Mouse (Mus musculus) kidney, embryonic 14.5 days (tissue): ENCODE measurements around the gene Ccnd2. TPM values are rescaled to one million over a fixed set of nuclear protein-coding genes. Genes with fewer than 3 reads are reported as not detected.

Experiments
- ATAC-seq: fragments of 200-750 bp; cut with Nextera tagmentation; 2 replicates; pipeline ENCODE4 v1.8.0; 2017; ENCODE audit warnings: moderate number of reproducible peaks, mild to moderate bottlenecking, moderate TSS enrichment, moderate library complexity; ENCODE audit not compliant: low FRiP score, low TSS enrichment
- H3K27ac ChIP-seq: fragments of 300-500 bp; sonication (generic); 2 replicates; pipeline ENCODE4 v1.5.1; 2014; ENCODE audit warnings: low read depth, mild to moderate bottlenecking, low read length, moderate library complexity, mixed read lengths
- H3K27me3 ChIP-seq: fragments of 300-500 bp; sonication (generic); 2 replicates; pipeline ENCODE4 v1.6.1; 2014; ENCODE audit warnings: mild to moderate bottlenecking, low read length; ENCODE audit not compliant: control insufficient read depth, insufficient read depth
- H3K36me3 ChIP-seq: fragments of 300-500 bp; sonication (generic); 2 replicates; pipeline ENCODE4 v1.6.1; 2014; ENCODE audit warnings: low read length, mixed read lengths; ENCODE audit not compliant: control insufficient read depth, insufficient read depth
- H3K4me1 ChIP-seq: fragments of 300-500 bp; sonication (generic); 2 replicates; pipeline ENCODE4 v1.6.1; 2014; ENCODE audit warnings: low read length, mixed read lengths; ENCODE audit not compliant: control insufficient read depth, insufficient read depth
- H3K4me2 ChIP-seq: fragments of 300-500 bp; sonication (generic); replicated peaks from 2 replicates; pipeline ENCODE4 v1.6.1; 2014; ENCODE audit warnings: low read depth, mild to moderate bottlenecking, low read length
- H3K4me3 ChIP-seq: fragments of 300-500 bp; sonication (generic); 2 replicates; pipeline ENCODE4 v1.5.1; 2014; ENCODE audit warnings: mild to moderate bottlenecking, low read length
- H3K9ac ChIP-seq: fragments of 300-500 bp; sonication (generic); 2 replicates; pipeline ENCODE4 v1.6.1; 2014; ENCODE audit warnings: low read depth, mild to moderate bottlenecking, low read length, moderate library complexity
- H3K9me3 ChIP-seq: fragments of 300-500 bp; sonication (generic); 2 replicates; pipeline ENCODE4 v1.6.1; 2016; ENCODE audit warnings: low read length; ENCODE audit not compliant: control insufficient read depth
- WGBS: fragments of 180-500 bp; shearing (Covaris S2); extraction: QIAGEN DNeasy Blood & Tissue Kit; methylation state at CpG from one replicate; pipeline ENCODE4 v1.1.7; 2014; 5-methylcytosine and 5-hydroxymethylcytosine counted together
- polyA plus RNA-seq: library from polyadenylated mRNA; unstranded; fragments of >200 nt; fragmentation: Nextera tagmentation; extraction: Ambion mirVana; gene quantifications from 2 replicates; pipeline ENCODE4 v1.2.1, GENCODE M21; 2014

Ccnd2 gene
- polyA plus RNA-seq, 1 experiment from 2014 or later, result 793 TPM

GRCm38 (mm10) chr6:127104396-127105029 lies 47.5 kb downstream of the Ccnd2 start:
- H3K36me3 ChIP-seq, result 0 out of 2 replicates have a peak, but pooled peaks cover 6% of the 10 kb centered on the region
- no peak overlapping the region for H3K4me3 ChIP-seq
- 79% methylated on average over 7 of the region's 7 CpGs for WGBS
- no peaks in the 10 kb centered on the region for H3K4me1 ChIP-seq
- H3K27ac ChIP-seq, result no peak overlapping the region
- ATAC-seq, result no peak
- no peak overlapping the region for H3K4me2 ChIP-seq
- no peaks in the 10 kb centered on the region for H3K9me3 ChIP-seq
- no peaks in the 10 kb centered on the region for H3K27me3 ChIP-seq
- no peak overlapping the region for H3K9ac ChIP-seq

GRCm38 (mm10) chr6:127103506-127104275 lies 48.3 kb downstream of the Ccnd2 start:
- Histone ChIP-seq H3K27me3 (no peaks in the 10 kb centered on the region), H3K4me3 (no peak overlapping the region), H3K27ac (no peak overlapping the region), H3K4me1 (no peaks in the 10 kb centered on the region), H3K36me3 (0 out of 2 replicates have a peak, but pooled peaks cover 6% of the 10 kb centered on the region), H3K9me3 (no peaks in the 10 kb centered on the region), H3K9ac (no peak overlapping the region), H3K4me2 (no peak overlapping the region)
- 95% methylated on average over 6 of the region's 6 CpGs for WGBS
- ATAC-seq, result no peak

- H3K36me3 ChIP-seq, result peaks cover 6% of the 10 kb centered on the region; the same call in 1 of the 2 replicates
- no peaks in the 10 kb centered on the region for H3K9me3 ChIP-seq
- H3K4me3 ChIP-seq, result no peak overlapping the region
- no peak overlapping the region for H3K9ac ChIP-seq
- H3K4me1 ChIP-seq, result no peaks in the 10 kb centered on the region
- H3K27ac ChIP-seq, result no peak overlapping the region
- no peaks in the 10 kb centered on the region for H3K27me3 ChIP-seq
- WGBS, result 70% methylated on average over 7 of the region's 7 CpGs
- no peak for ATAC-seq
- H3K4me2 ChIP-seq, result no peak overlapping the region
Observed at GRCm38 (mm10) chr6:127094565-127094964, 57.4 kb downstream of the Ccnd2 start.

DNA sequence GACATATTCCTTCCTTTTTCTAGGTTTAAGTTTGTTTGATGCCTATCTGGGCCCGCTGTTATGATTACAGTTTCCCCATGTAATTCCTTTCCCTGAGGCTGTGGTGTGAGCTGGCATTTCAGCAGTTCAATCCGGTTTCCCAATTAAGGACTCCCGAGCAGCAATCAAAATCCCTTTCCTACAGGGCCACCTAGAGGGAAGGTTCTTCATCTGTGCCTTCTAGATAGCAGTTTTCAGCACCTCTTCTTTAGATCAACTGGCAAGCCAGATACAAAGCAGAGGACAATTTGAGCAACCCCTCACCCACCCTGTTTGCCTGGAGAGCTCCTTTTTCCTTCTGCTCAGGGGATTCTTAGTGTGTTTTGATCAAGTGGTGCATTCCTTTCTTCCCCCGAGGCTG lies 65.3 kb downstream of the Ccnd2 start:
- Histone ChIP-seq H3K36me3 (peaks cover 12% of the 10 kb centered on the region; the same call in 1 of the 2 replicates), H3K27me3 (peaks cover 9% of the 10 kb centered on the region; the same call in 1 of the 2 replicates), H3K4me2 (no peak overlapping the region), H3K9ac (no peak overlapping the region), H3K4me3 (no peak overlapping the region), H3K27ac (no peak overlapping the region), H3K4me1 (no peaks in the 10 kb centered on the region), H3K9me3 (no peaks in the 10 kb centered on the region)
- no peak for ATAC-seq
- 68% methylated on average over 4 of the region's 4 CpGs for WGBS

- no peak overlapping the region for H3K27ac ChIP-seq
- H3K9ac ChIP-seq, result no peak overlapping the region
- ATAC-seq, result no peak
- H3K4me2 ChIP-seq, result no peak overlapping the region
- peaks cover 23% of the 10 kb centered on the region for H3K27me3 ChIP-seq
- WGBS, result 77% methylated on average over 6 of the region's 6 CpGs
- H3K4me3 ChIP-seq, result no peak overlapping the region
- no peaks in the 10 kb centered on the region for H3K4me1 ChIP-seq
- H3K9me3 ChIP-seq, result no peaks in the 10 kb centered on the region
- H3K36me3 ChIP-seq, result no peaks in the 10 kb centered on the region
Observed at GRCm38 (mm10) chr6:127081820-127082219, 70.2 kb downstream of the Ccnd2 start.

DNA sequence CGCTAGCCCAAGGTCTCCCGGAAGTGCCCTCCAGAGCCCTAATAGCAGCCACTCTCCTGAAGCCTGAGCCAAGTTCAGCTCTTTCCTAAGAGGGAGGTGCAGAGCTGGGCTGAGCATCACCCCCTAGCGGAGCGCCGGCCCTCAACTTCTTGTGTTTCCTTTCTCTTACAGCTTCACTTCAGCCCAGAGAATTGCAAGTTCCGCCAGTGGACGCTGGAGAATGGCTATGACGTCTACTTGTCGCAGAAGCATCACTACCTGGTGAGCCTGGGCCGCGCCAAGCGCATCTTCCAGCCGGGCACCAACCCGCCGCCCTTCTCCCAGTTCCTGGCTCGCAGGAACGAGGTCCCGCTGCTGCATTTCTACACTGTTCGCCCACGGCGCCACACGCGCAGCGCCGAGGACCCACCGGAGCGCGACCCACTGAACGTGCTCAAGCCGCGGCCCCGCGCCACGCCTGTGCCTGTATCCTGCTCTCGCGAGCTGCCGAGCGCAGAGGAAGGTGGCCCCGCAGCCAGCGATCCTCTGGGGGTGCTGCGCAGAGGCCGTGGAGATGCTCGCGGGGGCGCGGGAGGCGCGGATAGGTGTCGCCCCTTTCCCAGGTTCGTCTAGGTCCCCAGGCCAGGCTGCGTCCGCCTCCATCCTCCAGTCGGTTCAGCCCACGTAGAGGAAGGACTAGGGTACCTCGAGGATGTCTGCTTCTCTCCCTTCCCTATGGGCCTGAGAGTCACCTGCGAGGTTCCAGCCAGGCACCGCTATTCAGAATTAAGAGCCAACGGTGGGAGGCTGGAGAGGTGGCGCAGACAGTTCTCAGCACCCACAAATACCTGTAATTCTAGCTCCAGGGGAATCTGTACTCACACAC lies 71.9 kb downstream of the Ccnd2 start:
- Histone ChIP-seq H3K27ac (no peak overlapping the region), H3K36me3 (no peaks in the 10 kb centered on the region), H3K4me3 (peak overlapping the region; percentile 60), H3K4me2 (peak overlapping the region; percentile 99), H3K9ac (peak overlapping the region; percentile 65), H3K4me1 (no peaks in the 10 kb centered on the region), H3K9me3 (no peaks in the 10 kb centered on the region), H3K27me3 (peaks cover 23% of the 10 kb centered on the region)
- peak; percentile 86 for ATAC-seq
- WGBS, result 1% methylated on average over 58 of the region's 59 CpGs

Other genes starting within 250 kb of the Ccnd2 start
- gene Dyrk4, start 230.4 kb downstream of the Ccnd2 start, polyA plus RNA-seq, result not detected in 2 replicates
- gene Rad51ap1, start 212.6 kb downstream of the Ccnd2 start, polyA plus RNA-seq, result 68.0 and 73.8 TPM in 2 replicates
- 14.2 and 16.8 TPM in 2 replicates for gene D6Wsu163e, start 212.2 kb downstream of the Ccnd2 start, polyA plus RNA-seq
- not detected in 2 replicates for gene Fgf6, start 136.6 kb downstream of the Ccnd2 start, polyA plus RNA-seq
- not detected in 2 replicates for gene Fgf23, start 79.3 kb downstream of the Ccnd2 start, polyA plus RNA-seq
- gene Tigar, start 42.6 kb downstream of the Ccnd2 start, polyA plus RNA-seq, result 1.2 and 2.6 TPM in 2 replicates